Mouse (Mus musculus) stomach, embryonic 16.5 days (tissue): ENCODE measurements at regions not wholly inside any gene's neighbourhood (a gene's known extent, or its start where the extent isn't known, plus 50 kb on each side); places are given as distances from the start of the nearest gene placed in this dataset.

ENCODE experiments used
- ATAC-seq: fragments of 200-750 bp; cut with Nextera tagmentation; 2 replicates; pipeline ENCODE4 v1.8.0; 2017; ENCODE audit warnings: moderate number of reproducible peaks, moderate TSS enrichment; ENCODE audit not compliant: insufficient read depth, low FRiP score
- H3K27ac ChIP-seq: fragments of 300-500 bp; sonication (generic); 2 replicates; pipeline ENCODE4 v1.5.1; 2014; ENCODE audit warnings: low read length
- H3K27me3 ChIP-seq: fragments of 300-500 bp; sonication (generic); 2 replicates; pipeline ENCODE4 v1.6.1; 2014; ENCODE audit warnings: low read length, control low read depth, mixed read lengths; ENCODE audit not compliant: control insufficient read depth, insufficient read depth
- H3K36me3 ChIP-seq: fragments of 300-500 bp; sonication (generic); 2 replicates; pipeline ENCODE4 v1.6.1; 2014; ENCODE audit warnings: low read length; ENCODE audit not compliant: control insufficient read depth, insufficient read depth
- H3K4me1 ChIP-seq: fragments of 300-500 bp; sonication (generic); 2 replicates; pipeline ENCODE4 v1.6.1; 2014; ENCODE audit warnings: low read length, control low read depth, mixed read lengths; ENCODE audit not compliant: control insufficient read depth, insufficient read depth
- H3K4me2 ChIP-seq: fragments of 300-500 bp; sonication (generic); 2 replicates; pipeline ENCODE4 v1.6.1; 2014; ENCODE audit warnings: low read depth, low read length, mixed read lengths
- H3K4me3 ChIP-seq: fragments of 300-500 bp; sonication (generic); replicated peaks from 2 replicates; pipeline ENCODE4 v1.5.1; 2014; ENCODE audit warnings: mild to moderate bottlenecking, low read length
- H3K9ac ChIP-seq: fragments of 300-500 bp; sonication (generic); 2 replicates; pipeline ENCODE4 v1.6.1; 2014; ENCODE audit warnings: low read length
- H3K9me3 ChIP-seq: fragments of 300-500 bp; sonication (generic); replicated peaks from 2 replicates; pipeline ENCODE4 v1.6.1; 2016; ENCODE audit warnings: low read length, control low read depth; ENCODE audit not compliant: control insufficient read depth
- WGBS: fragments of 180-500 bp; shearing (Covaris S2); extraction: QIAGEN DNeasy Blood & Tissue Kit; methylation state at CpG from one replicate; pipeline ENCODE4 v1.1.7; 2014; 5-methylcytosine and 5-hydroxymethylcytosine counted together

DNA sequence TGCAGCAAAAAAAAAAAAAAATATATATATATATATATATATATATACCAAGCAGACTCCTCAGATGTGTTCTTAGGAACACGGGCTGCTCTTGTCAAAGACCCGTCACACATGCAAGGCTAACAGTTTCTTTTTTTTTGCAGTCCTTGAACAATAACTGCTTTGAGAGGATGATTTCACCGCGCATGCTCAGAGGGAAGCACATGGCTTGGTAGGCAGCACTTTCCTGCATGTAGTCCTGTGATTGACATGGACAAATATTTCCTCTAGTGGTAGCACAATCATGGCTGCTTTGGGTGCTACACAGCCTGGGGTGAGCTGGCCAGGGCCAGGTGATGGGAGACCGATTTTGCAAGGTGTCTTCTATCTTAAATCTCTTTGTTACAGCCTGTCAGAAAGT, 229.3 kb upstream of the Bmper start:
- WGBS, result 66% methylated on average over 5 of the region's 5 CpGs

DNA sequence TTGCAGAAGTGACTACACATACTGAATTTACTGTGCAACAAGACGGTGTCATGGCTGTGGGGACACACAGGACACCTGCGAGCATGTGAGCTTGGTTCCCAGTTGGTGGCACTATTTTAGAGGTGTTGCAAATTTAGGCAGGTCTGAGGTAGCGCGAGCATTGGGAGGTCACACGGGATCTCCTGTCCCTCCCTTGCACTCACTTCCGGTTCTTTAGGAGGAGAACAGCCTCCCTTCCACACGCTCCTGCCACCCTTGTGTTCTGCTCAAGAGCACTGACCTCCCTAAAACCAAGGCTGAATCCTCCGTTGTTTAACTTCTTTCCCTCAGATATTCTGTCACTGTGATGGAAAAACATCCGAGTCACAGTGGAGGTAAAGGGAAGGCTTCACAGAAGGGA, 227.3 kb upstream of the Bmper start:
- H3K36me3 ChIP-seq, result no peaks in the 10 kb centered on the region
- no peaks in the 10 kb centered on the region for H3K27me3 ChIP-seq
- no peak overlapping the region for H3K4me3 ChIP-seq
- H3K9ac ChIP-seq, result no peak overlapping the region
- H3K4me1 ChIP-seq, result no peaks in the 10 kb centered on the region
- ATAC-seq, result no peak
- no peak overlapping the region; the same call in 1 of the 2 replicates for H3K27ac ChIP-seq
- 66% methylated on average over 9 of the region's 9 CpGs for WGBS
- H3K4me2 ChIP-seq, result no peak overlapping the region
- no peaks in the 10 kb centered on the region for H3K9me3 ChIP-seq

More for the DNA sequence above, 229.3 kb upstream of the Bmper start:
- Histone ChIP-seq H3K27ac (no peak overlapping the region), H3K4me2 (no peak overlapping the region), H3K4me1 (no peaks in the 10 kb centered on the region), H3K27me3 (no peaks in the 10 kb centered on the region), H3K9me3 (no peaks in the 10 kb centered on the region), H3K36me3 (no peaks in the 10 kb centered on the region), H3K9ac (no peak overlapping the region), H3K4me3 (no peak overlapping the region)
- peak; percentile 40; the same call in 1 of the 2 replicates for ATAC-seq

DNA sequence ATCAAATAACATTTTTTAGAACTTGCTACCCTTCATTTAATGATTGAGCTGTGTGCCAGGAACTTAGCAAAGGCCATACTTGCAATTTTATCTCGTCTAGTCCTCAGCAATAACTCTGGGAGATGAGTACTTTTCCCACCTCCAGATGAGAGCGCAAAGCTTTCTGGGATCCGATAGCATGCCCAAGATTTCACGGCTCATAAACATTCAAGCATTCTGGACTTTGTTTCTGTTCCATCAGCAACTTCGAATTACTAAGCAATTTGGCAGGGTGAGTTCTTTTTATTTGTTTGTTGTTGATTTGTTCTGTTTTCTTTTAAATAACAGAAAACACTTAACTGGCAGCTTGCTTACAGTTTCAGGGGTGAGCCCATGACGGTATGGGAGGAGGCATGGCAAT, 224.6 kb upstream of the Bmper start:
- 84% methylated on average over 6 of the region's 6 CpGs for WGBS
- Histone ChIP-seq H3K27me3 (no peaks in the 10 kb centered on the region), H3K4me3 (no peak overlapping the region), H3K27ac (no peak overlapping the region), H3K9me3 (no peaks in the 10 kb centered on the region), H3K9ac (no peak overlapping the region), H3K4me2 (no peak overlapping the region), H3K4me1 (no peaks in the 10 kb centered on the region), H3K36me3 (no peaks in the 10 kb centered on the region)
- ATAC-seq, result no peak

DNA sequence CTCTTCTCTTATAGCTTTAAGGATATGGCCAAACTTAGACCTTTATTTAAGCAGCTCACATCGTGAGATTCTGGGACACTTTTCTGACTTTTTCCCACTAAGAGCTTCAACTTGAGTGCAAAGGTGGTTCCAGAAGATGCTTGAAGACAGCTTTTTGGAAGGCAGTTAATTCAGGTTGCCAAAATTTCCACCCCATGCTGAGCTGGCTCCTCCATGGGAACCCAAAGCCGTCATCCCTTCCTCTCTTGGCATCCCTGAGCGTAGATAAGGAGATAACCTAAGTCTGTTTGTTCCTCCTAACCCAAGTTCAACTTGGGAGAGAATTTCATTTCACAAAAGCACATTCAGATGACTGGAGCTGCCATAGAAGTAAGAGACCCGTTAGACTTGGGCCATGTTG, 223.7 kb upstream of the Bmper start:
- Histone ChIP-seq H3K4me1 (0 out of 2 replicates have a peak, but pooled peaks cover under 1% of the 10 kb centered on the region), H3K36me3 (no peaks in the 10 kb centered on the region), H3K27ac (no peak overlapping the region), H3K9me3 (no peaks in the 10 kb centered on the region), H3K9ac (no peak overlapping the region), H3K4me3 (no peak overlapping the region), H3K4me2 (no peak overlapping the region), H3K27me3 (no peaks in the 10 kb centered on the region)
- WGBS, result 72% methylated on average over 4 of the region's 4 CpGs
- ATAC-seq, result no peak

DNA sequence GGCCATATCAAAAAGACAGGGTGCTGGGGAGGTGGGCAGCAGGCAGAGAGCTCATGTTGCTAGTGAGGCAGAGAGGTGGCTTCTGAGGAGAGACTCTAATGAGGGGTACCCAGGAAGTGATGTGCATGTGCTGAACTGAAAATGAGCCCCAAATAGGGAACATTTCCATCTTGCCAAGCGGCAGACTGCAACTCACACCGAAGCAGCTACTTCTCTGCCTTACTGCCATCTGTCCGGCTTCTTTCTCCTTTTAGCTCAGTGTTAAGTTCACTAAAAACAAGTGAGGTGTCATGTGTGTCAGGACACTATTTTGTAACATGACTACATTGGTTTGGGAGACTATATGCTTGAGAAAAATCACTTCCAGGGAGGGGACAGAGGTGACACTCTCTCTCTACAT, 222.7 kb upstream of the Bmper start:
- no peaks in the 10 kb centered on the region for H3K9me3 ChIP-seq
- ATAC-seq, result no peak
- H3K27ac ChIP-seq, result no peak overlapping the region
- WGBS, result 79% methylated on average over 3 of the region's 3 CpGs
- peaks cover 10% of the 10 kb centered on the region for H3K4me1 ChIP-seq
- H3K9ac ChIP-seq, result no peak overlapping the region
- H3K4me3 ChIP-seq, result no peak overlapping the region
- no peak overlapping the region for H3K4me2 ChIP-seq
- H3K36me3 ChIP-seq, result no peaks in the 10 kb centered on the region
- H3K27me3 ChIP-seq, result no peaks in the 10 kb centered on the region

DNA sequence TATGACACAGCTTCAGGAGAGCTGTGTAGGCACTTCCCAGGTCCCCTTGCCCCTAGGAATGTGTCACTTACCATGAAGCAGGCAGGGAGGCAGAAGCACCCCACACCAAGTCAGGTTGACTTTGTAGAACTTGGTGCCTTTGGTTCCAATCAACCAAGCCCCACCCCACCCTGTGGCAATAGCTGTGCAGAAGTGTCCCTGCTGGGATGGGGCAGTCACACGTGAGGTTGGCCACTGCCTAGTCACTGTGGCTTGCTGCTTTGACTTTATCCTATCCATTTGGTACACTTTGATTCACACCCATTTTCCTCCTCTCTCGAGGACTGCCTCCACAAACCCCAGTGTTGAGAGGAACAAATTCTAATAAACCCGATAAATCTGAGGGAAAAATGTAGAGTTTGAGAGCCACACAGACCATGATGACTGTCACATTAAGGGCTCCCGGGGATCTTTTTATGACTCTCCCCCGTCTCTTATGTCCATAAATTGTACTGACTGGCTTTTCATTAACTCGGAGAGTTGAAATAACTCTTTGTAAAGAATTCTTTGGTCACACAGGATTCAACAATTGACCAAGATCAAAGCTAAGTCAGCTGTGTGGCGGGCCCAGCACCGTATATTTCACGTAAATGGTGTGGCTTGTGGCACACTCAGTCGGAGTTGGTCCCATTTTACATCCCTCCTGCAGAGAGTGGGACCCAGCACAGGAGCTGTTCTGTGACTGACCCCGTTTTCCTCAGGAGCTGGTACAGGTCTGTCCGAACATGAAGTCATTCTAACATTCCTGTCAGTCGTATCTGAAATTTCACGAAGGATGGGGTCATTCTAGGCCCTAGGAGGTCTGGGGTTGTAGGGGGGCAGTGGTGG, 219.4 kb upstream of the Bmper start:
- Histone ChIP-seq H3K9me3 (no peaks in the 10 kb centered on the region), H3K9ac (no peak overlapping the region), H3K27ac (no peak overlapping the region), H3K36me3 (no peaks in the 10 kb centered on the region), H3K27me3 (no peaks in the 10 kb centered on the region), H3K4me1 (peaks cover 17% of the 10 kb centered on the region), H3K4me3 (no peak overlapping the region), H3K4me2 (no peak overlapping the region)
- no peak for ATAC-seq
- 73% methylated on average over 14 of the region's 14 CpGs for WGBS

DNA sequence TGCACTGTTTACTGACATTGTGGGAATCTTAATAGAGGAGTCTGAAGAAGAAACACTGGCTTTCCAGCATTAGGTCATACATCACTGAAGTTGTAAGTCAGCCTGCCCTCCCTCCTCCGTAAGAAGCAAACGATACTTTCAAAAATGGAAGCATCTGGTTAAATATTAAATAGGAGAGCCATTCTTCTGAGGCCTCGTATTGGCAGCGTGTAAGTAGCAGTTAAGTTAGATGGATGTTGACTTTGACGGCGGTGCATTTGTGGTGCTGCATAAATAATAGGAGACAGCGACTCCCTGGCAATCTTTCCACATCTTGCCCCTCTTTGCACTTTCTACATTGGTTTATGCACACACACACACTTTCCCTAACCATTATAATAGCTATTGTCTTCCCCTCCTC, 217.9 kb upstream of the Bmper start:
- Histone ChIP-seq H3K4me3 (no peak overlapping the region), H3K9me3 (no peaks in the 10 kb centered on the region), H3K27me3 (no peaks in the 10 kb centered on the region), H3K4me2 (peak overlapping the region; percentile 21; the same call in 1 of the 2 replicates), H3K36me3 (no peaks in the 10 kb centered on the region), H3K4me1 (peaks cover 24% of the 10 kb centered on the region), H3K9ac (no peak overlapping the region), H3K27ac (0 out of 2 replicates have a peak overlapping the region, but pooled peaks have one; percentile 25)
- WGBS, result 13% methylated on average over 7 of the region's 7 CpGs
- no peak for ATAC-seq

DNA sequence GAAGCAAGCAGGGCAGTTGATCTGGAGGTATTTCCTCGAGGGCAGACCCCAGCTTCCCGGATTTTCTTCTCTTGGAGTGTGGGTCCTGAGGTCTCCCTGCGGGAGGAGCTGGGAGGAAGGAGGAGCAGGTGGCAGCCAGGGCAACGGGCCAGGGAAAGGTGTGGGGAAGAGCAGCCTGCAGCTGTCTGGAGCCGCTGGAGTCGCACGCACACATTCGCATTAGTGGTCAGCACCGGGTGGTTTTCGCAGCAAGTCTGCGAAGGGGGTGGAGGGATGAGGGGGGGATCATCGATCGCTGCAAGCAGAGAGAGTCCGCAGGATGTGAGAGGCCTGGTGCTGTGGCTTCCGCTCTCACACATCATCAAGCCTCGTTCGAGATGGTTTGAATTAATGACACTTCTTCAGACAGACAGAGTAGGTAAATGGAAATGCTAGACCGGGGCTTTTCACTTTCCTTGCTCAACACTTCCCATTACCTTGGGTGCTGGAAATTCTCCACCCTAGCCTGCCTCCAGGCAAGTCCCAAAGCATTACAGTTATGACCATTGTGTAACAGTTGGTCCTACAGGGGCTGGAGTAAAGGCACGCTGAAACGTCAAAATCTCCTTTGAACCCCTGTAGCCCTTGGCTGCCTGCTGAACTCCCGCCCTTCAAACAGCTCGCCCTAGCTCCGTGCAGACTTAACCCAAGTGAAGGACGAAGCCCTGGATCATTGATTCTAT, 213.3 kb upstream of the Bmper start:
- Histone ChIP-seq H3K9me3 (no peaks in the 10 kb centered on the region), H3K9ac (no peak overlapping the region), H3K4me2 (peak overlapping the region; percentile 9; the same call in 1 of the 2 replicates), H3K36me3 (no peaks in the 10 kb centered on the region), H3K27ac (no peak overlapping the region), H3K27me3 (no peaks in the 10 kb centered on the region), H3K4me1 (peaks cover 29% of the 10 kb centered on the region), H3K4me3 (no peak overlapping the region)
- WGBS, result 16% methylated on average over 24 of the region's 24 CpGs
- ATAC-seq, result 0 out of 2 replicates have a peak, but pooled peaks have one; percentile 19

DNA sequence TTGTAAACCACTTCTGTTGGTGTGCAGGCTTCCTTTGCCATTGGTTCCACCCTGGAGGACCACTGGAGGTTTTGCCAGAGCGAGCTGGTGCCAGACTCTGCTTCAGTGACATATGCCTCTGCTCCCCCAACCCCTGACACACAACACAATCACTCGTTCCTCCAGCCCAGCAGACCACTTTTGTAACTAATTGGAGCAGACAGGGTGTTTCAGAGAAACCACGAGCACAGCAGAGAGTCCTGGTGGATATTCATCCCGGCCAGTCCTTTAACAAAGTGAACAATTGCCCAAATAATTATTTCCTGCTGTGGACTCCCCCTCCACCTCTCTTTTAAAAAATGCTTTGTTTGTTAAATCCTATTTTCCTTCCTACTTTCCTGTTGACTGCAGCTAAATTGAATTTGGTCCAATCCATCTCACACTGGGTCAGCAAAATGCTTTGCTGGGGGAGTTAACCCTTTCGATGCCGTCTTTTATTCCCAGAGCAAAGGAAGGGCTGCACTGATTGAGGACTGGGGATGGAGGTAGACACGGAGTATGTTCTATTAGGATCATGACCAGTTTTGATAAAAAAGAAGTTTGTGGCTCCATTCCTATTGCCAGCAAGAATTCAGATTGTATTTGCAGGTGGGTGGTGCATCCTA, 211.4 kb upstream of the Bmper start:
- no peaks in the 10 kb centered on the region for H3K36me3 ChIP-seq
- no peak overlapping the region for H3K9ac ChIP-seq
- H3K4me2 ChIP-seq, result no peak overlapping the region
- peaks cover 17% of the 10 kb centered on the region for H3K4me1 ChIP-seq
- no peaks in the 10 kb centered on the region for H3K9me3 ChIP-seq
- ATAC-seq, result no peak
- no peak overlapping the region for H3K27ac ChIP-seq
- no peak overlapping the region for H3K4me3 ChIP-seq
- H3K27me3 ChIP-seq, result no peaks in the 10 kb centered on the region
- WGBS, result 41% methylated on average over 7 of the region's 7 CpGs
